Mouse (Mus musculus) mouse trophoblast stem cell (cell line): ENCODE results near the gene Itpr3.

Experiments used
- in situ Hi-C, 2 experiments: fragments of 300-500 bp; cut with MseI, MboI; formaldehyde crosslinking; loops; 2 replicates in 1 of 2; 3 replicates in 1 of 2; pipeline ENCODE4 v1.15.1; 2025

The Itpr3 gene

DNA sequence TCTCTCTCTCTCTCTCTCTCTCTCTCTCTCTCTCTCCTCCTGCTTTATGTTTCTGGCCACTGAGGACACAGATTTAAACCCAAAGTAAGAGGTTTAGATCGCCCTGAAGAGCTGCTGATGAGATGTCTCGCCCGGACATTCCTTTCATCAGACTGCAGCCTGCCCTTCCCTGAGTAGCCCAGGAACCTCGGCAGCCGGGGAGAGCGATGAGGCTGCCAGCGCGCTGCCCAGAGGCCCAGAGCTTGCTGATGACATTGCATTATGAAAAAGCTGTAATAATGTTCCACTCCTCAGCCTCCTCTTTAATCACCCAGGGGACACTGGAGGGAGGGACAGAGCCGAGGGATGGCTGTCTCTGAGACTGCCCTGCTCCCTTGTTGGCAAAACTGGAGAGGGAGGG lies 83.2 kb downstream of the Itpr3 start:
- in situ Hi-C loops = no loop called here

GRCm38 (mm10) chr17:27141971-27142450 lies 84.9 kb downstream of the Itpr3 start:
- in situ Hi-C loops = no loop called here

GRCm38 (mm10) chr17:27144152-27144551 lies 87.0 kb downstream of the Itpr3 start:
- in situ Hi-C loops = no loop called here

- in situ Hi-C loops = no loop called here
Measured at GRCm38 (mm10) chr17:27146323-27146923, 89.3 kb downstream of the Itpr3 start.

DNA sequence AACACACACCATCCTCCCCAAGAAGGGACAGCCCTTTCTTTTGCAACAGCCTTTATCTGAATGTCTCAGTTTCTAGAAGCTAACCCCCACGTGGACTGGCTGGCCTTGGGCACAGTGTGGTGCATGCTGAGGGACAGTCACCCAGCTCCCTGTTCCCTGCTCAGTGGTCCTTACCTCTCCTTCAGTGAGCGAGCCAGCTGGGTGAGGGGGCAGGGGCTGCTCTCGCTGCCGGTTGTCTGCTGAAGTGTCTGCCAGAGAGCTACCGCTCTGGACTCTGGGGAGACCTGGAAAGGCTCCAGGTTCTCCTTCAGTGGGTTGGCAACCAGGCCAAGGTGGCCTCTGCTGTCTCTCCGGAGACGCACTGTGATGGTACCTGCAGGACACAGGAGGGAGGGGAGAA lies 93.8 kb downstream of the Itpr3 start:
- in situ Hi-C loops = no loop called here

- in situ Hi-C loops = no loop called here
Measured at GRCm38 (mm10) chr17:27151411-27151810, 94.3 kb downstream of the Itpr3 start.

DNA sequence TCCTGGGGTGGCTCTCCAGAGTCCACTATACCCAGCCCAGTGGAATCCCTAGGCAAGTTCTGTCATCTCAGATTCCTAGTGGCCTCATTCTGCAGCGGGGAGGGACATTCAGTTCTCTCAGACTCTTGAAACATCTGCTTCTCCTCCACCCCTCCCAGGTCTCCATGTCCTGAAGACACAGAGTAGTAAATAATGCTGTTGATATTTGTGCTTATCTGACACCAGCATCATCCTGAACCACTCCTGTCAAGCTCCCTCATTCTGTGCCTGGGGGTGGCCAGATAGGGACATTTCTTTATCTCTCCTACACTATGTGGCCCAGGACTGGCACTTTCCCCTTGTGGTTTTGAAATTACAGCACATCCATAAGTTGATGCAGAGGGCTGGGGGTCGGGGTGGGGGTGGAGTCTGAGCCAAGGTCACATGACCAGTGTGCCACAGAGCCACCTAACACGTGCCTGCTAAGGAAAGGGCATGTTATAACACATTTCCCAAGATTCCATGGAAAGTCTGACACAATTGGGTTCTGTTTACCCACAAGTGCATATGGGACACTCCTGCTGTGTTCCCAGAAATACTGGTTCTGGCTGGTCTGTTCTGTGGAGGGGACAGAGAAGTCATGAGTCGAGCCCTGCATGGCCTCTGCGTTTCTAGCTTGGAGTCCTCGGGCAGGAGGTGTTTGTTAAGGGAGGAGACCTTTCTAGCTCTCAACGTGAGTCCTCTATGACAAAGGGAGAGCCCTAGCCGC lies 96.0 kb downstream of the Itpr3 start:
- in situ Hi-C loops = no loop called here

DNA sequence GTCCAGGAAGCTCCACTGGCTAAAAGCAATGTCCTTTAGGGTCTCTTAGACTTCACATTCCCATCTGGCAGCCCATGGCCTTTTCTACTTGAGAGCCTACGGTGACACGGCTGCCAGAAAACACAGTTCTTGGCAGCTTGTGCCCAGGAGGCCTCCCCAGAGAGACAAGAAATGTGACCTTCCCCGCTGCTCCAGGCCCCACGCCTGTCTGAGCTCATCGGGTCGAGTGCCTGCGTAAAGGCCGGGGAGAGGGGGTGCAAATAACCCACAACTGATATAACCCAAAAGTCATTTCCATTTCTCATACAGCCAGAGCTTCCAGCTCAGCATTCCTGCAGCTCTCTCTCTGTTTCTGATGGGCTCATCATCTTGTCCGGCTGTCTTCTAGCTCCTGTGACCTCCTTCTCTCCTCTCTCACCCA lies 96.7 kb downstream of the Itpr3 start:
- in situ Hi-C loops = no loop called here

DNA sequence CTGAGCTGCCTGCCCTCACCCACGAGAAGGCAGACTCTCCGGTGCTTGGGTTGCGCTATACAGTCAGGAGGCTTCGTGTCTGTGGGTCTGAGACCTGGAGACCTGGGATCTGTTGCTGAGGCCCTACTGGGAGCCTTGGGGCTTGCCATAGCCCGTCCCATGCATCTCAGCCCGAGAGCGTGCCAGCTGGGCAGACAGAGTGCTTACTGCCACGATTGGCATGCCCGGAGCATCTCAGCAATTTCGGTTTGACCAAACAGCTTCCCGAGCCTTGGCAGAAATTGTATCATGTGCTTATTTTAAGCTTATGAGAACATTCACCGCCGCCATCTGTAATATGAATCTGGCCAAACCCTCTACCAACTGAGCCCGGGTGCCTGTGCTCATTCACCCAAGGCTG lies 97.2 kb downstream of the Itpr3 start:
- in situ Hi-C loops = no loop called here

DNA sequence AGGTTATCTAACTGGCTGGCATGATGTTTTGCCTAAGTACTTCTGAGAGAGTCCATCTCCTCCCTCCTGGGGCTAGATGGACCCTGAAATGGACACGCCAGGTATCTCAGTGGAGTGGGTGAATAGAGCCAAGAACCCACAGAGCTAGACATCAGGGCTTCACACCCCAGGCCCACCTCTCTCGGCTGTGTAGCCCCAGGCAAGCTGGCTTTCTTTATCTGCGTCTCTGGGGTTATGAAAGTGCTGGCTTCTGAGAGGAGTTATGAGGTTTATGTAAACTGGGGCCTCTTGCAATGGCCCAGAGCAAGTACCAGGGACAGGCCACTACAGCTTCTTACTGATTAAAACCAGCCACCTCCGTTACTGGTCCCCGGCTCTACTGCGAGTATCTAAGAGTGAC lies 97.8 kb downstream of the Itpr3 start:
- in situ Hi-C loops = no loop called here

GRCm38 (mm10) chr17:27155752-27156151 lies 98.6 kb downstream of the Itpr3 start:
- in situ Hi-C loops = no loop called here

DNA sequence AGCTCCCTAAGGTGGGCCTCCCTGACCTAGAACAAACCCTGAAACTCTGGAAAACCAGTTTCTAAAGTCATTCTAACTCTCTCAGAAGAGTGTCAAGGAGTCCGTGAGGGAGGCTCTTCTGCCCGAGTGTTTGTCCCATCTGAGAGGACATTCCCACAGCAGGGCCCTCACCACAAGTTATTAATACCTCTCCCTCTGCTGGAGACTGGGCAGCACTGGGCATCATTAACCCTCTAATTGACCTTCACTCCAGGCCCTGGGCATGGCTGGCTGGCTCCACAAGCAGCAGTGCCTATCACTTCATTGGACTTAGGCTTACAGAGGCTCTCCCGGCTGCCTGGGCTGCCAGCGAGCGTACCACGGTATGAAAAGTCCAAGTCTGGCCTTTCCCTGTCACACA lies 101.3 kb downstream of the Itpr3 start:
- in situ Hi-C loops = no loop called here

DNA sequence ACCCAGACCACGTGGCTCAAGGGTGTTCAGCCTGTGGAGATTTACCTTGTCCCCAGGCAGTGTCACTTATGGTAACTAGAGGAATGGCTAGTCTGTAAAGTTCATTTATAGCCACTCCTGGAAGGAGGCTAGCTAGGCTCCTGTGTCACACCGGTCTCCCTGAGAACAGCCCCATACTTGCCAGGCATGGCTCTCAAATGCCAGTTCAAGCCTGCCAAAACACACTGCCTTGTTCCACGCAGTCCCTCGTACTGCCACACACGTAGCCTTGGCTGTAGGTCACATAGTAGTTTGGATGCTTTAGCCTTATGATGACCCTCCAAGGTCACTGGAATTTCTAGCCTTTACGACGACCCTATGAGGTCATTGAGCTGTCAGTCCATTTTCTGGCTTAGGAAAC lies 102.1 kb downstream of the Itpr3 start:
- in situ Hi-C loops = no loop called here

DNA sequence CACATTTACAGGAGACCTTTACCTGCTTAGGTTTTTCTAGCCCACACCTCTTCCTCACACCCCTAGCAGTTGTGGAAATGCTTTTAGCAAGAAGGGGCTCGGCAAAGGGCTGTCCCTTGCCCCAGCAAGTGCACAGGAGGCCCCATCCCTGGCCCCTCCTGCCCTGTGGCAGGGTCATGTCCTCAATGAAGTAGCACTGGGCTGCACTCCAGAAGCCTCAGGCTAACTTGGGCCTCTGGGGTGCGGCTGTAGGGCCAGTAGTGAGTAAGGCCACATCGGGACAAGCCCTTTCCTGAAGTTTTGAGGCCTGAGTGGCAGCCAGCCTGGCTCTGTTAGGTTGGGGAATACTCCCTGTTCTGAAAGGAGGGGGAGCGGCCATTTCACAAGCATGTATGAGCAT lies 103.8 kb downstream of the Itpr3 start:
- in situ Hi-C loops = loop anchor here in 1 of 2 experiments (10.0 kb wide), 1 partner anchor 334 kb away; no protein-coding TSS in a partner anchor

DNA sequence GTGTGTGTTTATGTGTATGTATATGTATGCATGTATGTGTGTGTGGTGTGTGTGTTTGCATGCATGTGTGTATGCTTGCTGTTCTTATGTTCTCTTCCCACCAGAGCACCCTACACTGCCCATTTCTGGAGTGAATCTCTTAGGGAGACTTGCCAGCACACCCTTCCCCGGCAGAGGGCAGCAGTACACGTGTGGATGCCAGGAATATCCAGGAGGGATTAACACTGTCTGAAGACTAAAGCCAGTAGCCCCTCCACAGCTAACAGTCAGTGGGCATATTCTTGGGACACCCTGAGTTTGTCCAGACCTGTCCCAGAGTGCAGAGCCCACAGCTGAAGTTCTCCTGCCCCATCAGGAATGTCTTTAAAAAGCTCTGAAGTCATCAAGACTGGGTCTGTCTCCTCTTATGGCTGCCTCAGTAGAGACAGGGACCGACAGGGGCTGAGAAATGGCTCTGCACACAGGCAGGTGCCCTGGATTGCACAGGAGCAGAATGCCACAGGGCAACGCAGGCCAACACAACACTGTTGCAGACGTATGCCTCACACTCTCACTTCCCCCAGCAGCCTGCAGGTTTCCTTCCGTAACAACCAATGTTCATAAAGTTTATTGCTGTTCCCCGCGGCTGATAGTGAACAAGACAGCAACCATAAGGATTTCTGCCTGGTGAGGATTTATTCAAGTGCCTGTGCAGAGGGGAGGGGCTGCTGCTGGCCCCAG lies 108.1 kb downstream of the Itpr3 start:
- in situ Hi-C loops = loop anchor here in 1 of 2 experiments (10.0 kb wide), 1 partner anchor 330 kb away; no protein-coding TSS in a partner anchor

GRCm38 (mm10) chr17:27166901-27167300 lies 109.8 kb downstream of the Itpr3 start:
- in situ Hi-C loops = loop anchor here in 1 of 2 experiments (10.0 kb wide), 1 partner anchor 328 kb away; no protein-coding TSS in a partner anchor

- in situ Hi-C loops = loop anchor here in 1 of 2 experiments (10.0 kb wide), 1 partner anchor 327 kb away; no protein-coding TSS in a partner anchor
Measured at GRCm38 (mm10) chr17:27167545-27167944, 110.4 kb downstream of the Itpr3 start, which contains the start of gene Ip6k3. TSS of gene Ip6k3 (minus strand) at chr17:27167795.

- in situ Hi-C loops = loop anchor here in 1 of 2 experiments (10.0 kb wide), 1 partner anchor 326 kb away; no protein-coding TSS in a partner anchor
Measured at GRCm38 (mm10) chr17:27168569-27168968, 111.5 kb downstream of the Itpr3 start.

DNA sequence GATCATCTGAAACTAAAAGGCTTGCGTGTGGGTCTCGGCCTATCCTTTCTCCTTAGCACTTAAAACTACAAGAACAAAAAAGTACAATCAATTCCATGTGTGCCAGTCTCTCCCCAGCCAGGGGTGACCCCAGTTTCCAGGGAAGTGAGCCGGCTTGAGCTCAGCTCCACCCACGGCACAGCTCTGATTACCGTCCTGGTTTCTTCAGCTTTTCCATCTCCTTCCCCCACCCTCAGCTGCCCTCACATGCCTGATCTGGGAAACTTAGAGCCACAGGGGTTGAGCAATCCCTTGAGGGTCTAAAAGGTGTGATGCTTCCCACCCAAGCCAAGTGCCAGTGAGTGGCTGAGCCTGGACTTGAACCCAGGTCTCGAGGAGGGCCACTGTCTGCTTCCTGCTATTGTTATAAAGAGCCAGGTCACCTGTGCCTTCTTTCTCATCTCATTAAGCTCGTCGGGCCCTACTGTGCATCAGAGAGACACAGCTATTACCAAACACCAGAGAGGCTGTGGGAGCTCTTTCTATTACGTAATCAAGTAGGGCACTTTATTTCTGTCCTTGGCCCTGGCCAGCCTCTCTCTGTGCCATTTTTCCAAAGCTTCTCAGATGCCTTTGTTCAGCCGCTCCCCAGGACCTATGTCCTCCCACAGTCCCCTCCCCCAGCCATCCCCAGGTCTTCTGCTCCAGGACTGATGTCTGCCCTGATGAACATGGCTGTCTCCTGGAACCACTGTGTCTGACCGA lies 113.0 kb downstream of the Itpr3 start:
- in situ Hi-C loops = loop anchor here in 1 of 2 experiments (10.0 kb wide), 1 partner anchor 325 kb away; no protein-coding TSS in a partner anchor

DNA sequence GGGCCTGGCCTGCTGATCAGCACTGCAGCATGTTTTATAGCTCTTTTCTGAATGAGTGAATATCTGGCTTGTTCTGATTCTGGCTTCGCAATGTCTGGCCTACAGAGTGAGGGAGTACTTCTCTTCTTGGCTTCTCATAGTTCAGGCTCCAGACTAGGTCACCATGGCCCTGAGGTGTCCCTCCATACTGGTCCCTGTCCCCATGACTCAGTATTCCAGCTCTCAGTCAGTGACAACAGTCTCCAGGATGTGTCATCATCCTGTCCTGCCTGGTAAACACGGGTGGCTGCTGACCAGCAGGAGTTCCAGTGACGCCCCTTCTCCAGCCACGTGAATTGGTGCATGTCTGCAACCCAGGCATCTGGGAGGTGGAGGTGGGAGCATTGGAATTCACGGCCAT lies 114.0 kb downstream of the Itpr3 start:
- in situ Hi-C loops = no loop called here
